15 mouse cellular contexts compared by ENCODE assay signal in the genomic region with DNA sequence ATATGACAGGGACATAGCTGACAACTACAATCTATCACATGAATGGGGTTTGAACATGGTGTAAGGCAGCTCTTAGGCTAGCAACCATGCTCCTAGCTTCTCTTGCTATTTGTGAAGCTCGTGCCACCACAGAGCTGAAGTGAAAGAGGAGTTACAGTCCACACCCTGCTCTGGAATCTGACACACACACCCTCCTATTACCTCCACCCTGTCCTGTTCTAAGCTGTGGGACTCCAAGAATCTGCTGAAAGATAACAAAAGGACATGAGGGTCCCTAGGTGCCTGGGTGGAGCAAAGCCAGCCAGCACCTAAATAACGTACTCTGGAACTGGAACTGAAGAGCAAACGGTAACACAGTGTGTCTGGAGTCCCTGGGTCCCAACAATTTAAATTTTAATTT. TPM values are rescaled to one million over a fixed set of nuclear protein-coding genes. Genes with fewer than 3 reads are reported as not detected.
DNase-seq lines count a peak whose midpoint lies in the region; ATAC-seq and TF ChIP-seq lines count a peak whose summit lies in the region.
"Had no signal": no experiment of that assay in that cellular context is flagged by ENCODE, and none has a peak within 500 bp of the region (broad histone marks: within the 10 kb centered on the region; RNA-seq: fewer than 3 reads in every experiment).

No protein-coding gene starts in this region.

- H3K36me3 ChIP-seq in lung, embryonic 15.5 days, result no peaks in the 10 kb centered on the region
- no peaks in the 10 kb centered on the region for H3K36me3 ChIP-seq in liver, embryonic 11.5 days (ENCODE audit: control insufficient read depth, insufficient read depth, low read length)
- H3K36me3 ChIP-seq in stomach, embryonic 14.5 days (ENCODE audit: control insufficient read depth, insufficient read depth, low read length), result no peaks in the 10 kb centered on the region
- no peaks in the 10 kb centered on the region for H3K36me3 ChIP-seq in limb, embryonic 10.5 days
- H3K36me3 ChIP-seq: embryonic facial prominence, embryonic 15.5 days had no signal

- TF ChIP-seq CTCF in left cerebral cortex, adult 2 months (IDR thresholded peaks at IDR 0.05), result no peak

- H3K27ac ChIP-seq in lung, embryonic 15.5 days, result no peak overlapping the region
- H3K27ac ChIP-seq in liver, embryonic 11.5 days (ENCODE audit: low read depth, low read length), result peak overlapping the region; percentile 38
- no peak overlapping the region for H3K27ac ChIP-seq in stomach, embryonic 14.5 days (ENCODE audit: low read length)
- no peak overlapping the region for H3K27ac ChIP-seq in limb, embryonic 10.5 days
- no peak overlapping the region for H3K27ac ChIP-seq in left cerebral cortex, adult 2 months
- H3K27ac ChIP-seq: embryonic facial prominence, embryonic 15.5 days had no signal

- H3K27me3 ChIP-seq in lung, embryonic 15.5 days, result no peaks in the 10 kb centered on the region
- H3K27me3 ChIP-seq in liver, embryonic 11.5 days (replicated peaks; ENCODE audit: control insufficient read depth, insufficient read depth, low read length), result no peaks in the 10 kb centered on the region
- H3K27me3 ChIP-seq in stomach, embryonic 14.5 days (ENCODE audit: control insufficient read depth, insufficient read depth, low read length), result no peaks in the 10 kb centered on the region
- no peaks in the 10 kb centered on the region for H3K27me3 ChIP-seq in limb, embryonic 10.5 days (ENCODE audit: low read depth, poor library complexity, severe bottlenecking)
- H3K27me3 ChIP-seq: embryonic facial prominence, embryonic 15.5 days had no signal

- H3K9ac ChIP-seq in lung, embryonic 15.5 days, result no peak overlapping the region
- peak overlapping the region; percentile 1; the same call in 1 of the 2 replicates for H3K9ac ChIP-seq in liver, embryonic 11.5 days (ENCODE audit: low read depth, low read length)
- no peak overlapping the region for H3K9ac ChIP-seq in stomach, embryonic 14.5 days (replicated peaks; ENCODE audit: low read depth, low read length)
- H3K9ac ChIP-seq: embryonic facial prominence, embryonic 15.5 days had no signal

- peak; percentile 46; the same call in 1 of the 2 replicates for ATAC-seq in lung, embryonic 15.5 days (ENCODE audit: borderline replicate concordance, extremely low read depth, low FRiP score, low TSS enrichment)
- ATAC-seq in liver, embryonic 11.5 days (replicated peaks; ENCODE audit: low FRiP score), result peak; percentile 97
- ATAC-seq in stomach, embryonic 14.5 days (ENCODE audit: insufficient number of reproducible peaks, insufficient read depth, low FRiP score, low read depth), result peak; percentile 63; the same call in 1 of the 2 replicates
- ATAC-seq in frontal cortex, adult (ENCODE audit: low TSS enrichment), result no peak

- no peak for DNase-seq in lung, postnatal 4 days
- DNase-seq in c-Kit-positive CD71-positive TER-119-positive erythroid progenitor cells, embryonic 14.5 days (ENCODE audit: low spot score), result peak; percentile 83
- DNase-seq in liver, embryonic 11.5 days (ENCODE audit: low spot score), result no peak
- DNase-seq in limb, embryonic 10.5 days (ENCODE audit: low spot score), result no peak
- no peak for DNase-seq in left cerebral cortex, adult 2 months (ENCODE audit: extremely low spot score in 1 of 2, low spot score in 2 of 2)
- DNase-seq: B cell, adult 2 months; cerebellum, postnatal 36 days; kidney, adult 2 months; thymus, postnatal 4 days had no signal

- H3K9me3 ChIP-seq in lung, embryonic 15.5 days, result no peaks in the 10 kb centered on the region
- H3K9me3 ChIP-seq in liver, embryonic 11.5 days (ENCODE audit: control insufficient read depth, low read length), result no peaks in the 10 kb centered on the region
- no peaks in the 10 kb centered on the region for H3K9me3 ChIP-seq in stomach, embryonic 14.5 days (ENCODE audit: control insufficient read depth, low read depth, low read length)
- no peaks in the 10 kb centered on the region for H3K9me3 ChIP-seq in limb, embryonic 10.5 days (replicated peaks)
- H3K9me3 ChIP-seq: embryonic facial prominence, embryonic 15.5 days had no signal

- intact Hi-C loops in left cerebral cortex, adult 2 months (cut with DNase I), result no loop called here

- WGBS in lung, embryonic 15.5 days, result 64% methylated on average over 3 of the region's 3 CpGs
- WGBS in liver, embryonic 11.5 days, result 39% methylated on average over 3 of the region's 3 CpGs
- WGBS in stomach, embryonic 14.5 days, result 61% methylated on average over 3 of the region's 3 CpGs
- WGBS in limb, embryonic 10.5 days, result 80% methylated on average over 3 of the region's 3 CpGs

- H3K4me3 ChIP-seq in lung, embryonic 15.5 days, result no peak overlapping the region
- no peak overlapping the region for H3K4me3 ChIP-seq in liver, embryonic 11.5 days (ENCODE audit: low read depth, low read length)
- no peak overlapping the region for H3K4me3 ChIP-seq in stomach, embryonic 14.5 days (ENCODE audit: low read depth, low read length)
- no peak overlapping the region for H3K4me3 ChIP-seq in limb, embryonic 10.5 days
- no peak overlapping the region for H3K4me3 ChIP-seq in left cerebral cortex, adult 2 months
- H3K4me3 ChIP-seq: embryonic facial prominence, embryonic 15.5 days had no signal

- no peak overlapping the region for H3K4me2 ChIP-seq in lung, embryonic 15.5 days
- H3K4me2 ChIP-seq in liver, embryonic 11.5 days, result peak overlapping the region; percentile 27
- no peak overlapping the region for H3K4me2 ChIP-seq in stomach, embryonic 14.5 days (replicated peaks; ENCODE audit: low read depth, low read length)
- H3K4me2 ChIP-seq: embryonic facial prominence, embryonic 15.5 days had no signal

- H3K4me1 ChIP-seq in lung, embryonic 15.5 days, result peaks cover 2% of the 10 kb centered on the region; the same call in 1 of the 2 replicates
- peaks cover 31% of the 10 kb centered on the region for H3K4me1 ChIP-seq in liver, embryonic 11.5 days (replicated peaks; ENCODE audit: control insufficient read depth, insufficient read depth, low read length)
- peaks cover under 1% of the 10 kb centered on the region; the same call in 1 of the 2 replicates for H3K4me1 ChIP-seq in stomach, embryonic 14.5 days (ENCODE audit: control insufficient read depth, insufficient read depth, low read length)
- H3K4me1 ChIP-seq in limb, embryonic 10.5 days, result peaks cover 3% of the 10 kb centered on the region
- H3K4me1 ChIP-seq: embryonic facial prominence, embryonic 15.5 days had no signal

RNA-seq across cellular contexts. Expression of gene Lyve1, which starts 51.5 kb away (rescaled TPM):
- 48.2 and 55.6 TPM in 2 replicates for polyA plus RNA-seq in lung, embryonic 15.5 days (2015; fragmentation: Nextera tagmentation; extraction: Ambion mirVana)
- 25.7 and 26.9 TPM in 2 replicates for polyA plus RNA-seq in liver, embryonic 11.5 days (2014; fragmentation: Nextera tagmentation; extraction: Ambion mirVana)
- polyA plus RNA-seq in stomach, embryonic 14.5 days (2014; fragmentation: Nextera tagmentation; extraction: Ambion mirVana), result 5.6 and 9.5 TPM in 2 replicates
- 0.18 and 0.30 TPM in 2 replicates for polyA plus RNA-seq in limb, embryonic 10.5 days (2016; fragmentation: Nextera tagmentation; extraction: Ambion mirVana)
- 1 to 10 TPM; 2.0 to 3.4 TPM for total RNA-seq in left cerebral cortex, adult 2 months (2021)
- total RNA-seq: monocyte, adult 5-6 weeks; neutrophil, adult 5-6 weeks had no signal
